Mouse (Mus musculus) T-helper 1 cell (primary cell): Measurements from ENCODE around the gene Celf2.

Experiments used
- in situ Hi-C: fragments of 300-600 bp; cut with MboI, MseI; formaldehyde crosslinking; loops from one replicate; pipeline ENCODE4 v1.15.1; 2025; ENCODE audit warnings: high pct_unique_total_duplicates

Celf2 gene

DNA sequence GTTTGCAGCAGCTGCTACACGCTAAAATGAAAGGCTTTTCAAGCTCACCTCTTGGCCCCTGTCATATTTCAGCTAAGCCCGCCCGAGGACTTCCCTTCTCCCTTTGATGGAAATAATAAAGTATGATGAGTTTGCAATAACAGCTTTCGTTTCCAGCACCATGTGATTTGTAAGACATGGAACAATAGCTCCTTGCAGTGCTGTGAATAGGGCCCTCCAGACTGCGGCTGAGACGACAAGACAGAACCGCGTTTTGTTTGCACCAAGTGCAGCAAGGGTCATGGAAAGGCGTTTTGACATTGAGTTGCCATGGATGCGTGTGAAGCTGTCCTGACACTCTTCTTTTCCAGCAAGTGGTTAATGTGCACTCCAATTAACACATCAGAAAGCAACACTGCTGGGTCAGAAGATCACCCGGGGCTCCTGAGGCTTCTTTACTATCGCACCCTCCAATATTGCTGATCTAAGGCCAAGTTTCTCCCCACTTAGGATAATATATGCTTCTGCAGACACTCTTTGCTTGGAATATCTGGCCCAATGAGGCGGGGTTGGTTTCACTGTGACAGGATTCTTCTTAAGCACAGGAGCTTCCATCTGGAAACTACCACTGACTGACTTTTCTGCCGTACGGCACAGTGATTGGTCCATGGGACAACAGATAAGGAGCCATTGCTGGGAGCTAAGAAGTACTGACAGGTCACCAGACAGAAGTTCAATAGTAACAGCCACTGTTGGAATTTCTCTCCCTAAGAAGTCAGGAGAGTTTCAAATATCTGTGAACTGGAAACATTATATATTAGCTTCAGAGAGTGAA is 301.5 kb downstream of the Celf2 start:
- in situ Hi-C loops = no loop called here

DNA sequence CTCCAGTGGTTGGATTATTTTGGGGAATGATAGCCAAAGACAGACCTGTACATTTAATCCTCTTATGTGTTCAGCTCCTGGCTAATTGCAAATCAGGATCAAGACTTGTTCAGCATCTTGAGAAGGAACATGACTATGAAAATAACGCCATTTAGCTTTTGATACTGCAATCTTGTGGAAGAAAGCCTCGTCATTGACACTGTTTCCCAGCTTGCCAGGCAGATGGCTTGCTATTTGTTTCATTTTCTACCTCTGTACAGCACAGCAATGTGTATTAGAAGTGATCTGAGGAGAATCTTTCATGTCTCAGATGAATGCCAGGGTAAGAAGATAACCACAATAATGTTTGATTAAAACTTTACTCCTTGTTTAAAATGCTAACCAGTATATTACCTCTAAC is 315.9 kb downstream of the Celf2 start:
- in situ Hi-C loops = no loop called here

- in situ Hi-C loops = no loop called here
Measured at GRCm38 (mm10) chr2:7179186-7179585, 330.2 kb downstream of the Celf2 start.

GRCm38 (mm10) chr2:7173271-7174064 is 335.9 kb downstream of the Celf2 start:
- in situ Hi-C loops = no loop called here

DNA sequence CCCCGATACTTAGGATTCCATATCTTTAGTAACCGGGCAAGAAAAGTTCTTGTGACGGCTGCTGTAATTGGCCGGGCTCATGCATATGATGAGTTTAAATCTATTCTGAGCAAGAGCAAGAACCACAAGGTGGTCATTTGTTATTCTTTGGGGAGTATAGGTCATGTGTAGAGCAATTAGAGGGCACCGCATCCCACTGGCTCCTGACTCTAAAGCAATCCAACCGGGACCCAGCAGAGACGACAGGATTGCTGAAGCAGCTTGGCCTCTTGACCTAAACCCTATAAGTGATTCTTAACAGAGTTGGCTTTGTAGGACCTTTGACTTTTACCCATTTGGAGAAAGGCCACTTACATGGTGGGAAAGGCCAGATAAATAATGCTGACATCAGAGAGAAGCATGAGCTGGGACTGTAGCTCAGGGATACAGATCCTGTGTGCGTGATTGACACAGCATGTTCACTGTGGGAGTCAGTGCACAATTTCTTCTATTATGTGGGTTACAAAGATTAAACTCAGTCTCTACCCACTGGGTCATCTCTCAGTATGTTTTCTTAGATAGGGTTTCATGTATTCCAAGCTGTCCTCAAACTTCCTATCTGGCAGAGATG is 338.2 kb downstream of the Celf2 start:
- in situ Hi-C loops = no loop called here

DNA sequence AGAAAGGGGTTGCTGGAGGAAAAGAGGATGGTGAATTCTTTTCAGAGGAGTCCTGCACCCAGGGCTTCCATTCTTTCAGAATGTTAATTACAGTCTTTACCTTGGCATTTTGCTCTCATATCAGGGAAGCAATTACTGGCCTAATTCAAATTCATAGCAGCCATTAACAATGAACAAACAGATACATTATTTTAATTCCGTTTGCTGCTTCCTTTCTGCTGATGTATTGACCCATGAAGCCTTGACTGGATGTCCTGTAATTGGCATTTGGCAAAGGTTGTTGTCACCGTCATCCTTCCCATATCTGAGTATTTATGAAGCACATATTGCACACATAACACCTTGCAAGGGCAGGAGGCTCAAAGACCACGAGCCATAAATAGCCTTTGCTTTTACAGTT is 343.6 kb downstream of the Celf2 start:
- in situ Hi-C loops = no loop called here

GRCm38 (mm10) chr2:7160108-7160507 is 349.3 kb downstream of the Celf2 start:
- in situ Hi-C loops = loop anchor here (5.0 kb wide), 1 partner anchor 82 kb away; no protein-coding TSS in a partner anchor

DNA sequence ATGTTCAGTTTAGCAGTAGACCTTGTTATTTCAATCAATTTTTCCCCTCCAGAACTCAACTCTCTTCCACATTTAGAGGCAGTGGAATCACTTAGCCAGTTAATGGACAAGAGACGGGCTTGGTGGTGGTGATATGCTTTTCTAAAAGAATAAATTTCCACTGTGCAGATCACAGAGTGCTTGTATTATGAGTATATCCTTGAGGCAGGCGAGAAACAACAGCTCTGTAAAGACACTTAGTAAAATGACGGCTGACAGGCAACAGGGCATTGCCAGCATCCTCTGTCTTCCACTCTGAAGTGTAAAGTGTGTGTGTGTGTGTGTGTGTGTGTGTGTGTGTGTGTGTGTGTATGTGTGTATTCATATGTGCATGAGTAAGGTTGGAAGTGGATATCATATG is 362.1 kb downstream of the Celf2 start:
- in situ Hi-C loops = no loop called here

DNA sequence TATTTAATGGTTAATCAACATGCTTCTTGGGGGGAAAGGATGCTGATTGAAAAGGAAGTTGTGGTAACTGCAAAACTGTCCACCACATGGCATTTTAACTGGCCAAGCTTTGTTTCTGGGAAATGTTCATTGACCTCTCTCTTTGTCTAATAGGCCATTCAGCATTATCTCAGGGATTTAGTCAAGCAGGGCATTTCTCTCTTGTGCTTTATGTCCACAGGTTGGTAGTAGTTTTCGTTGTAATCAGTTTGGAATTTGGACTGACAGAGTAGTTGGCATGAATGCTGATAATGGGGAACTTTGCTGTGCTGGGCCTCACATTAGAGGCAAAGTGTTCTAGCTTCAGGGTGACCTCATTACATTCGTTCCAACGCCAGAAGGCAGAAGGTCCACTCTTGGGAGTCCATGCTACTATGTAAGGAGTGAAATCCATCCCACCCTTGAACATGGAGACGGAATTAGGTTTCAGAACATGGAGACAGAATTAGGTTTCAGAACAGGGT is 363.8 kb downstream of the Celf2 start:
- in situ Hi-C loops = no loop called here

GRCm38 (mm10) chr2:7144871-7145270 is 364.5 kb downstream of the Celf2 start:
- in situ Hi-C loops = no loop called here

DNA sequence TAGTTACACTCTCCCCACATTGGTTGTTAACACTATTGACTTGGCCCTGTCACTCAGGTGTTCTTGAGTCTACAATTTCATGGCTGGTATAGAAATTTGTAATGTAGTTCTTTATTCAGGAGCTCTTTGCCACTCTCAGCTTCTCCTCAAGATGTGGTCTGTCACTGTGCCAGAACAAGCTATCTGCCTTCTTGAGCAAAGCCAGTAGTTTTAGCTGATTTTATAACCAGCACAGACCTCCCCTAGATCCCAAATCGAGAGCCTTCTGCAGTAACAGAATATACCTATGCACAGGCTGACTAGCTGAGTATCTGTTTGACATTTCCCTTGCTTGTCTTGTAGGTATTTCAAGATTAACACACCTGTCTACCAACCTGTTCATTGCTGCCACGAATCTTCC is 386.0 kb downstream of the Celf2 start:
- in situ Hi-C loops = no loop called here

DNA sequence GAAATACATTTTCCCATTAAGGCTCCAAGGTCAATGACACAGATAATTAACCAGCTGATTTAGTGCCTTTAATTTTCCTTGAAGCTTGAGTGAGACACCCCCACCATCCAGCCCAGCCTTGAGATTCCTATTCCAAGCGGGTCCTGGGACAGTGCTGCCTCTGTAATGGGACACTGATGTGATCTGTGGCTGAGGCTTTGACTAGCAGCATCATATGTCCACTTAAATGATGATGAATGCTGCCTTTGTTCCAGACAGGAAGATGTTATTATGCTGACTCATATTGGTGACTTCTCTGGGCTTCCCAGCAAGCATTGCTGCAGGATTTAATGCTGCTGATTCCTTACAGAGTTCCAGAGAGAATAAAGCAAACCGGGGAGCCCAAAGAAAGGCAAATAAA is 393.6 kb downstream of the Celf2 start:
- in situ Hi-C loops = no loop called here

- in situ Hi-C loops = no loop called here
Measured at GRCm38 (mm10) chr2:7115161-7115560, 394.2 kb downstream of the Celf2 start.

DNA sequence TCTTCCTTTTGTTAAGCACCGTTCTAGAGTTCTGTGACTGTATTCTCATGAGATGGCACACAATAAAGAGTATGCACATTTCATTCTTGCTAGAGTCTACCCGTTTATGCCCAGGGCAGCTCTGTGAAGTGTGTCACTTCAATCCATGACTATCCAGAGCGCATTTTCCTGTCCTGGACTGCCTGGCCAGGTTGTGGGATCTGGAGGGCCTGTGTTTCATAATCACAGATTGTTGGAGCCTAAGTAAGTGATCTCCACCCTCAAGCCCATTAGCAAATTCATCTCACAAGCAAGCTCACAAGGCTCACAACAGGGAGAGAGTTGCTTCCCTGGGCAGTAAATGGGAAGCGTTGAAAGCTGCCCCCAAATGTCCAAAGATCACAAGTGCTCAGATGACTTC is 395.6 kb downstream of the Celf2 start:
- in situ Hi-C loops = no loop called here

GRCm38 (mm10) chr2:7112156-7112813 is 397.1 kb downstream of the Celf2 start:
- in situ Hi-C loops = no loop called here

DNA sequence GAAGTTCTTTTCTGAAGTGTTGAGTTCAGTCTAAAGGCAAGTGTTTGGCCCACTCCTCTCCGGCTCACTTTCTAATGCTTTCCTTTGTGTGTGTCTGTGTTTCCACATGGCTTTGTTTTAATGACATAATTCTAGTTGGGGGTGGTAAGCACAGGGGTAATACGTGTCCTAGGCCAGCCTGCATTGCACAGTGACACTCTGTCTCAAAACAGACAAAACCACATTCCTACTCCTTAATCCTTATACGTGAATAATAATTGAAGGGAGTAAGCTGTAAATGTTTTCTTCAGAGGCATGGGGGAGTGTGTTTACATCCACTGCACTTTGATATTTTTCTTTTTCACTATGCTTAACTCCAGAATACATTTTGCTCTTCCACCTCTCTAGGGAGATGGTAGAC is 415.9 kb downstream of the Celf2 start:
- in situ Hi-C loops = loop anchor here (10.0 kb wide), 1 partner anchor 1691 kb away; no protein-coding TSS in a partner anchor

GRCm38 (mm10) chr2:7092641-7093040 is 416.7 kb downstream of the Celf2 start:
- in situ Hi-C loops = loop anchor here (10.0 kb wide), 1 partner anchor 1692 kb away; no protein-coding TSS in a partner anchor

DNA sequence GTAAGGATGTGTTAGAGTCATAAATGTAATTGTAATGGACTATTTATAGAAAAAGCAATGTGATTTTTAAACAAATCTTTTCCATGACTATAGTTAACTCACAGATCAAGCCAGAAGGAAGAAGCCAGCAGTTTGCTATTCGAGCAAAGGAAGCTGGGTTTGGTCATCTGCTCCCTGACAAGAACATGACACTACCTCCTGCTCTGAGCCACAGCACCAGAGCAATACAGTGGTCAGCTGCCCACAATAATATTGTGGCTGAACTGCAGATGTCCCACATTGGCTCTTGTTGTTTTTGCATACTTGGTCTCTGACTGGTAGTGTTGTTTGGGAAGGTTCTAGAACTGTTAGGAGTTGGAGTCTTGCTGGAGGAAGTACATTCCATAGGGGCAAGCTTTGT is 418.9 kb downstream of the Celf2 start:
- in situ Hi-C loops = loop anchor here (10.0 kb wide), 1 partner anchor 1694 kb away; no protein-coding TSS in a partner anchor

DNA sequence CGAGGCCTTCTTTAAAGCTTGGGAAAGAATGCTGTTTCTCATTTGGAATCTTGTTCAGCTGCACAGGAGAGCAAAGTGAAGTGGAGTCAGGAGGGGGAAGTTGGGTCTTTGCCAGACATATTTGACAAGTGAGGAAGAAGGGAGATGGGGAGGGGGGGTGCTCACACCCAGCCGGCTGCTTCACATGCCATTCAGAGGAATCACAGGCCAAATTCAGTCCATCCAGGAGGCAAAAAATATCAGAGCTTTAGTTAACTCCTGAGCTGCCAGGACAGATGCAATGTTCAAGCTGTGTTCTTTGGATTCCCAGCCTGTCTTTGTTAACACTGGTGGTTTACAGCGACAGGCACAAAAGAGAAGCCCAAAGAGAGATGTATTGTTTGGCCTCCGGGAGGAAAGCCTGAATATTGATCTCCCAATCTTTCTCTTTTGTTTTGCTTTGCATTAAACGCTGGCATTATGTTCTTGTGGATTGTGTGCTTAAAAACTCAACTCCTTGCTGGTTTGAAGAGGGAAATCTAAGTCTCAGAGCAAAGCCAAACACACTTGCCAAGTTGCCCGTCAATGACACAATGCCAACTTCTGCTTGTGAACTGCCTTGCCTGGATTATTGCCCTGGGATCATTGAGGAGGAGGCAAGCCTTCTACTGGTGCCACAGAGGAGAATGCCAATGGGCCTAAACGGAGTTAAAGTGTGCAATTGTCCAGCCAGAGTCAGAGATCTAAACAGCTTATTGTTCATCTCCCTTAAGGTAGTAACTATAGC is 420.1 kb downstream of the Celf2 start:
- in situ Hi-C loops = no loop called here

DNA sequence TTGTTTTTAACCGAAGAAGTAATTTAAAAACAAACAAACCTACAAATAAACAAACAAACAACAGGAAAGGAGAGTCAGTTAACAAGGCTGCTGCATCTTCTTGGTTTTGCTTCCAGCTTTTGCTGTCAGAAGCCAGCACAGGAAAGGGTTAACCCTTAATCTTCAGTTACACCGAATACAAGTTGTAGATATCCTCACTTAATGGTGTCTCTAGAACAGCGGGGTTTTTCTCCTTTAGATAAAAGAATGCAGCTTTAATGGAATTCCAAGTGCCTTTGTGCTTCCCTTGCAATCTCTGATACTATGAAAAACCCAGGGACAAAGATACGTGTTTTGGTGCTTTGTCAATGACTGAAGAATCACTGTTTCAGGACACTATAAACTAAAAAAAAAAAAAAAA is 420.8 kb downstream of the Celf2 start:
- in situ Hi-C loops = no loop called here

DNA sequence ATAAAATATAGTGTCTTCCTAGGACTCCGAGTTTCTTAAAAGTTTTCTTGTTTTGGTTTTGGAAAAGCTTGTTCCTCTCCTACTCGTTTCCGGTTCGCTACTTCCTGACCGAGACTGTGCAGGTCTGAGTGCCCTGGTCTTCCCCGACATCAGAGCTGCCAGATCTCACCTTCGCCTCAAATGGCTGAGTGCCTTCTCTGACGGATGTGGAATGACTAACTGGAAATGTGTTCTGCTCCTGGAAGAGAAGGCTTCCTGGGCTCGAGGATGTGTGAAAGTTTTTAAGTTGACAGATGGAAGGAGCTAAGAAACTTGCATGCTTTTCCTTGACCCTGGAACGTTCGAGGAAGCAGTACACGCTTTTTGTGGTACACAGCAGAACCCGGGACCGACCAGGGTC is 421.9 kb downstream of the Celf2 start:
- in situ Hi-C loops = no loop called here
